Mouse (Mus musculus): ENCODE data around the gene Cst6. TPM values are rescaled to one million over a fixed set of nuclear protein-coding genes. Genes with fewer than 3 reads are reported as not detected.

Cst6 gene
- polyA plus RNA-seq, 1 experiment from 2014 or later = not detected

GRCm38 (mm10) chr19:5374177-5374576, 24.8 kb upstream of the Cst6 start:
- Histone ChIP-seq H3K27me3 (ENCODE audit: insufficient read depth, low read length) (no peaks in the 10 kb centered on the region), H3K36me3 (replicated peaks; ENCODE audit: insufficient read depth, low read length) (peaks cover 47% of the 10 kb centered on the region), H3K27ac (ENCODE audit: low read depth) (no peak overlapping the region), H3K9me3 (ENCODE audit: low read length) (no peaks in the 10 kb centered on the region), H3K9ac (replicated peaks) (no peak overlapping the region), H3K4me1 (ENCODE audit: insufficient read depth) (no peaks in the 10 kb centered on the region), H3K4me2 (ENCODE audit: low read depth, low read length) (no peak overlapping the region), H3K4me3 (ENCODE audit: low read depth, low read length) (no peak overlapping the region)
- no peak for ATAC-seq
- TF ChIP-seq CTCF (IDR thresholded peaks at IDR 0.05; ENCODE audit: low read depth) = no peak
- TF ChIP-seq EP300 (IDR thresholded peaks at IDR 0.05; ENCODE audit: low read depth) = no peak
- no peak for DNase-seq
- 80% methylated on average over 4 of the region's 4 CpGs for WGBS (ENCODE audit: insufficient replicate concordance)

GRCm38 (mm10) chr19:5372724-5373123, 23.4 kb upstream of the Cst6 start:
- Histone ChIP-seq H3K9ac (replicated peaks) (no peak overlapping the region), H3K27ac (ENCODE audit: low read depth) (no peak overlapping the region), H3K4me2 (ENCODE audit: low read depth, low read length) (no peak overlapping the region), H3K4me3 (ENCODE audit: low read depth, low read length) (no peak overlapping the region), H3K27me3 (ENCODE audit: insufficient read depth, low read length) (no peaks in the 10 kb centered on the region), H3K36me3 (replicated peaks; ENCODE audit: insufficient read depth, low read length) (peaks cover 40% of the 10 kb centered on the region), H3K9me3 (ENCODE audit: low read length) (no peaks in the 10 kb centered on the region), H3K4me1 (ENCODE audit: insufficient read depth) (peaks cover 6% of the 10 kb centered on the region)
- ATAC-seq (no peak), DNase-seq (no peak)
- 87% methylated on average over 7 of the region's 7 CpGs for WGBS (ENCODE audit: insufficient replicate concordance)
- TF ChIP-seq EP300 (IDR thresholded peaks at IDR 0.05; ENCODE audit: low read depth) = no peak
- TF ChIP-seq CTCF (IDR thresholded peaks at IDR 0.05; ENCODE audit: low read depth) = no peak

- DNase-seq (no peak), ATAC-seq (no peak)
- no peaks in the 10 kb centered on the region for H3K9me3 ChIP-seq (ENCODE audit: low read length)
- no peaks in the 10 kb centered on the region for H3K27me3 ChIP-seq (ENCODE audit: insufficient read depth, low read length)
- no peak overlapping the region for H3K27ac ChIP-seq (ENCODE audit: low read depth)
- TF ChIP-seq EP300 (IDR thresholded peaks at IDR 0.05; ENCODE audit: low read depth) = no peak
- peak; percentile 40 for TF ChIP-seq CTCF (IDR thresholded peaks at IDR 0.05; ENCODE audit: low read depth)
- H3K4me3 ChIP-seq (ENCODE audit: low read depth, low read length) = no peak overlapping the region
- no peak overlapping the region for H3K4me2 ChIP-seq (ENCODE audit: low read depth, low read length)
- H3K4me1 ChIP-seq (ENCODE audit: insufficient read depth) = peaks cover 11% of the 10 kb centered on the region
- H3K9ac ChIP-seq (replicated peaks) = no peak overlapping the region
- peaks cover 40% of the 10 kb centered on the region for H3K36me3 ChIP-seq (replicated peaks; ENCODE audit: insufficient read depth, low read length)
- WGBS (ENCODE audit: insufficient replicate concordance) = 91% methylated on average over 3 of the region's 3 CpGs
Measured at GRCm38 (mm10) chr19:5370932-5371331, 21.6 kb upstream of the Cst6 start.

- peak overlapping the region; percentile 79 for H3K9ac ChIP-seq (replicated peaks)
- no peak for ATAC-seq
- peak; percentile 32 for DNase-seq
Measured at GRCm38 (mm10) chr19:5367455-5367854, 18.1 kb upstream of the Cst6 start.

GRCm38 (mm10) chr19:5367053-5367359, 17.6 kb upstream of the Cst6 start, which contains the start of gene Banf1:
TSS of gene Banf1 (minus strand) at chr19:5367168.
- ATAC-seq = peak; percentile 8
- Histone ChIP-seq H3K9ac (replicated peaks) (peak within 1 kb of the TSS; percentile 79), H3K27ac (ENCODE audit: low read depth) (peak within 1 kb of the TSS; percentile 97), H3K4me2 (ENCODE audit: low read depth, low read length) (peak within 1 kb of the TSS; percentile 98), H3K9me3 (ENCODE audit: low read length) (no peaks in the 10 kb centered on the region), H3K27me3 (ENCODE audit: insufficient read depth, low read length) (no peaks in the 10 kb centered on the region), H3K4me3 (ENCODE audit: low read depth, low read length) (peak within 1 kb of the TSS; percentile 71), H3K4me1 (ENCODE audit: insufficient read depth) (peaks cover 16% of the 10 kb centered on the region), H3K36me3 (replicated peaks; ENCODE audit: insufficient read depth, low read length) (peaks cover 40% of the 10 kb centered on the region)
- WGBS (ENCODE audit: insufficient replicate concordance) = 0% methylated on average over 31 of the region's 33 CpGs
- no peak for TF ChIP-seq CTCF (IDR thresholded peaks at IDR 0.05; ENCODE audit: low read depth)
- TF ChIP-seq EP300 (IDR thresholded peaks at IDR 0.05; ENCODE audit: low read depth) = no peak
- DNase-seq = no peak

More at GRCm38 (mm10) chr19:5367455-5367854, 18.1 kb upstream of the Cst6 start:
- H3K4me2 ChIP-seq (ENCODE audit: low read depth, low read length) = peak overlapping the region; percentile 98
- no peaks in the 10 kb centered on the region for H3K27me3 ChIP-seq (ENCODE audit: insufficient read depth, low read length)
- H3K27ac ChIP-seq (ENCODE audit: low read depth) = peak overlapping the region; percentile 97
- H3K4me3 ChIP-seq (ENCODE audit: low read depth, low read length) = peak overlapping the region; percentile 71
- H3K4me1 ChIP-seq (ENCODE audit: insufficient read depth) = peaks cover 16% of the 10 kb centered on the region
- peak; percentile 53 for TF ChIP-seq CTCF (IDR thresholded peaks at IDR 0.05; ENCODE audit: low read depth)
- no peak for TF ChIP-seq EP300 (IDR thresholded peaks at IDR 0.05; ENCODE audit: low read depth)
- peaks cover 44% of the 10 kb centered on the region for H3K36me3 ChIP-seq (replicated peaks; ENCODE audit: insufficient read depth, low read length)
- no peaks in the 10 kb centered on the region for H3K9me3 ChIP-seq (ENCODE audit: low read length)
- WGBS (ENCODE audit: insufficient replicate concordance) = 7% methylated on average over 11 of the region's 11 CpGs

GRCm38 (mm10) chr19:5366175-5367052, 17.0 kb upstream of the Cst6 start, which contains the start of gene Eif1ad:
TSS of gene Eif1ad (plus strand) at chr19:5366741.
- WGBS (ENCODE audit: insufficient replicate concordance) = 1% methylated on average over 71 of the region's 92 CpGs
- peak within 1 kb of the TSS; percentile 71 for H3K4me3 ChIP-seq (ENCODE audit: low read depth, low read length)
- TF ChIP-seq EP300 (IDR thresholded peaks at IDR 0.05; ENCODE audit: low read depth) (peak; percentile 87), CTCF (IDR thresholded peaks at IDR 0.05; ENCODE audit: low read depth) (peak; percentile 40)
- ATAC-seq = peak; percentile 95
- H3K9me3 ChIP-seq (ENCODE audit: low read length) = no peaks in the 10 kb centered on the region
- peaks cover 35% of the 10 kb centered on the region for H3K36me3 ChIP-seq (replicated peaks; ENCODE audit: insufficient read depth, low read length)
- peak; percentile 97 for DNase-seq
- no peaks in the 10 kb centered on the region for H3K27me3 ChIP-seq (ENCODE audit: insufficient read depth, low read length)
- peak within 1 kb of the TSS; percentile 97 for H3K27ac ChIP-seq (ENCODE audit: low read depth)
- H3K4me1 ChIP-seq (ENCODE audit: insufficient read depth) = peaks cover 16% of the 10 kb centered on the region
- H3K4me2 ChIP-seq (ENCODE audit: low read depth, low read length) = peak within 1 kb of the TSS; percentile 98
- peak within 1 kb of the TSS; percentile 79 for H3K9ac ChIP-seq (replicated peaks)
